ENCODE assay signal across 17 mouse cellular contexts in the genomic region with DNA sequence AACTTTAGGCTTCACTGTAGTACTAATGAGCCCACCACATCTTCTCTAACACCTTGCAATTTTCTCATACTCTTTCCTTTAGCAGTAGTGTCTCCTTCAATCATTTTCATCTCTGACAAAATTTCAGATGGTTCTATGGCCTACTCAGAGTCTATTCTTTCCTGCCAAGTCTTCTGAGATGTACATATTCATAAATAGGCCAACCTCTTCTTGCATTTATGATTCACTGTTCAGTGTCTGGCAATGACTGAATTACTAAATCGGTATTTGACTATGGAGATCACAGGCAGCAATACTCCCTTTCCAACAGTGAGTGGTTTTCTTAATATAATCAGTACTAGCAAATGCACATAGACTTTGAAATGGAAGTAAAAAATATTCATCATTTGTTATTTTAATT.
"Had no signal": no experiment of that assay in that cellular context is flagged by ENCODE, and none has a peak within 500 bp of the region (broad histone marks: within the 10 kb centered on the region; RNA-seq: fewer than 3 reads in every experiment).

No protein-coding gene starts in this region.

- DNase-seq: left cerebral cortex, postnatal 4 days; liver; liver, embryonic 13.5 days; liver, postnatal 0 days; lung, adult 18-20 months; lung, adult 2 months; lung, embryonic 14.5 days; lung, postnatal 10 days; lung, postnatal 14 days; lung, postnatal 36 days; lung, postnatal 4 days; midbrain, embryonic 14.5 days had no signal

- ATAC-seq: liver, embryonic 12.5 days; liver, postnatal 0 days; lung, postnatal 0 days; midbrain, embryonic 13.5 days; midbrain, embryonic 15.5 days; midbrain, embryonic 16.5 days had no signal
